Mouse (Mus musculus) lung, postnatal 0 days (tissue): ENCODE results near the gene Lrrtm1. TPM values are rescaled to one million over a fixed set of nuclear protein-coding genes. Genes with fewer than 3 reads are reported as not detected.

ENCODE experiments used
- ATAC-seq: fragments of 200-750 bp; cut with Nextera tagmentation; 2 replicates; pipeline ENCODE4 v1.8.0; 2017; ENCODE audit warnings: moderate library complexity
- DNase-seq: peaks from one replicate; pipeline ENCODE4 v3.0.0-alpha.2; 2016; ENCODE audit warnings: low spot score
- H3K27ac ChIP-seq: fragments of 300-500 bp; sonication (generic); 2 replicates; pipeline ENCODE4 v1.5.1; 2014; ENCODE audit warnings: antibody characterized with exemption, mild to moderate bottlenecking, low read length, mixed read lengths
- H3K27me3 ChIP-seq: fragments of 300-500 bp; sonication (generic); replicated peaks from 2 replicates; pipeline ENCODE4 v1.6.1; 2014; ENCODE audit warnings: low read length, mixed read lengths; ENCODE audit not compliant: insufficient read depth
- H3K36me3 ChIP-seq: fragments of 300-500 bp; sonication (generic); 2 replicates; pipeline ENCODE4 v1.6.1; 2014; ENCODE audit warnings: low read length, mixed read lengths; ENCODE audit not compliant: insufficient read depth
- H3K4me1 ChIP-seq: fragments of 300-500 bp; sonication (generic); 2 replicates; pipeline ENCODE4 v1.6.1; 2014; ENCODE audit warnings: antibody characterized with exemption, low read depth, low read length, mixed read lengths; ENCODE audit not compliant: insufficient read depth
- H3K4me2 ChIP-seq: fragments of 300-500 bp; sonication (generic); replicated peaks from 2 replicates; pipeline ENCODE4 v1.6.1; 2014; ENCODE audit warnings: low read depth, mild to moderate bottlenecking, low read length, moderate library complexity, mixed read lengths
- H3K4me3 ChIP-seq: fragments of 300-500 bp; sonication (generic); 2 replicates; pipeline ENCODE4 v1.5.1; 2014; ENCODE audit warnings: low read depth, low read length
- H3K9ac ChIP-seq: fragments of 300-500 bp; sonication (generic); replicated peaks from 2 replicates; pipeline ENCODE4 v1.6.1; 2014; ENCODE audit warnings: low read depth, mild to moderate bottlenecking
- H3K9me3 ChIP-seq: fragments of 300-500 bp; sonication (generic); 2 replicates; pipeline ENCODE4 v1.6.1; 2016; ENCODE audit warnings: low read length, mixed read lengths
- CTCF ChIP-seq: IDR thresholded peaks from 2 replicates; pipeline ENCODE4 v1.5.1; 2016; ENCODE audit warnings: antibody characterized with exemption, mild to moderate bottlenecking
- EP300 ChIP-seq: IDR thresholded peaks from 2 replicates; pipeline ENCODE4 v1.6.1; 2016; ENCODE audit warnings: antibody characterized with exemption, mild to moderate bottlenecking, control low read depth
- WGBS: fragments of 180-500 bp; shearing (Covaris S2); extraction: QIAGEN DNeasy Blood & Tissue Kit; methylation state at CpG from one replicate; pipeline ENCODE4 v1.1.7; 2014; 5-methylcytosine and 5-hydroxymethylcytosine counted together
- polyA plus RNA-seq: library from polyadenylated mRNA; unstranded; fragments of >200 nt; fragmentation: Nextera tagmentation; extraction: Ambion mirVana; gene quantifications from 2 replicates; pipeline ENCODE4 v1.2.1, GENCODE M21; 2015

The Lrrtm1 gene
- polyA plus RNA-seq, 1 experiment from 2014 or later: 0.14 TPM

DNA sequence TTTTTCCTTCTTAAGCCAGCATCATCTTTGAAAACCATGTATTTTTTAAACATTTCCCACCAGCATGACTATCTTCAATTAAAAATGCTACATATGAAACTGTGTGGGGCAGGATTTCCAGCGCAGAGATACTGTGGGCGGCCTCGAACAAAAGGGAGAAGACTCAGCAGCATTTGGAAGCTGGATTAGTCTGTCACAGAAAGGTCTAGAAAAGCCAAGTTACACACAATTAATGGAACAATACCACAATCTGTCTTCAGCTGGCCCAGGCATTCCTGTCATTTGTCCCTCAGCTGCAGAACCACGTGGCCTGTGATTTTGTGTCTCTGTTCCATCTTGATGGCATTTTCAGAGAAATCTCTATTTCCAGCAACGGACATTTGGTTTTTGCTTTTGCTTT is 11.0 kb downstream of the Lrrtm1 start:
- no peak overlapping the region for H3K27ac ChIP-seq
- H3K27me3 ChIP-seq: no peaks in the 10 kb centered on the region
- no peaks in the 10 kb centered on the region for H3K4me1 ChIP-seq
- no peak for TF ChIP-seq CTCF
- TF ChIP-seq EP300: no peak
- ATAC-seq (no peak), DNase-seq (no peak)
- no peaks in the 10 kb centered on the region for H3K9me3 ChIP-seq
- no peak overlapping the region for H3K4me3 ChIP-seq
- no peak overlapping the region for H3K4me2 ChIP-seq
- WGBS: 71% methylated on average over 5 of the region's 5 CpGs
- H3K9ac ChIP-seq: no peak overlapping the region
- H3K36me3 ChIP-seq: no peaks in the 10 kb centered on the region

DNA sequence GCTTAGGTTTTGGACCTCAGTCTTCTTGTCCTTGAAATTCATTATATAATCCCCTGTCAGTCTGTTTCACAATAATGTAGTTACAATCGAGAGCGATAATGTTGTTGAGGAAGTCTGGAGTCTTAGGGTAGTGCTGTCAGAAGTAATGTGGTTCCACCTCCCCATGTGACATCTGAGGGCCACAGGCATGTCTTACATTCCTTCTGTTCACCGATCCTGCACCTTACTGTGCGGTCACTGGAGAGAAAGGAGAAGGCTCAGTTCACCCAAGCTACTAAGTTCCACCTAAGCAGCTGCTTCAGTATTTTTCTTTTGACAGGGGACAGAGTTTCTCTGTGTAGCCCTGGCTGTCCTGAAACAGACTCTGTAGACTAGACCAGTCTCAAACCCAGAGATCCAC is 13.9 kb downstream of the Lrrtm1 start:
- 80% methylated on average over 4 of the region's 4 CpGs for WGBS
- Histone ChIP-seq H3K36me3 (no peaks in the 10 kb centered on the region), H3K4me1 (no peaks in the 10 kb centered on the region), H3K9ac (no peak overlapping the region), H3K4me2 (no peak overlapping the region), H3K4me3 (no peak overlapping the region), H3K9me3 (no peaks in the 10 kb centered on the region), H3K27me3 (no peaks in the 10 kb centered on the region), H3K27ac (no peak overlapping the region)
- no peak for TF ChIP-seq EP300
- TF ChIP-seq CTCF: no peak
- DNase-seq (no peak), ATAC-seq (no peak)

DNA sequence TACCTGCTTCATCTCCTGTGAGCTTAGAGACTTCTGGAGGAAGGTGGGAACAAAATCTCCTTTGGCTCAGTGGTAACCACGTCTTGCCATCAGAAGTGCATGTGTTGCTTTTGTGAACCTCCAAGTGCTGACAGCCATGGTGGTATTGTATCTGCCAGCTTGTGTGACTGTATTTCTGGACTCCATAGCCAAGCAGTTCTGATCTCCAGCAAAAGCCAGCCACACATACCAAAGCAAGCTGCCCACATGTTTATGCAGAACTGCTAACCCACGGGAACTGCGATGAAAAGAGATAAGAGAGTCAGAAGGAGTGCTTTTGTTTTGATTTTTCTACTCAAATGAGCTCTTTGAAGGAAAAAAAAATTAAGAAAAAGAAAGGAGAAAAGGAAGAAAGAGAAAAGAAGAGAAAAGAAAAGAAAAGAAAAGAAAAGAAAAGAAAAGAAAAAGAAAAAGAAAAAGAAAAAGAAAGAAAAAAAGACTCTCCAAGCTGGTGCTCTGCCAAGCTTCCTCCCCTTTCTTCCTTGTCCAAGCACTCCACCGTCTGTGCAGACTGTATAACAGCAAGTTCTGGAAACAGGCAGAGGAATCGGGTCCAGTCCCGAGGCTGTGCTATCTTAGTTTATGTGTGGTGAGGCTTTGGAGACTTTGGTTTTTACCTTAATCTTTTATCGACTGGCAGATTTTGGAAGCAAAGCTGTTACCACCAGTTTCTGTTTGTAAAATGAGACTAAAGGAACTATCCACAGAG is 15.0 kb downstream of the Lrrtm1 start:
- H3K27ac ChIP-seq: no peak overlapping the region
- no peaks in the 10 kb centered on the region for H3K4me1 ChIP-seq
- H3K9me3 ChIP-seq: no peaks in the 10 kb centered on the region
- ATAC-seq (no peak), DNase-seq (peak; percentile 22)
- H3K4me3 ChIP-seq: no peak overlapping the region
- WGBS: 30% methylated on average over 7 of the region's 7 CpGs
- H3K27me3 ChIP-seq: no peaks in the 10 kb centered on the region
- no peaks in the 10 kb centered on the region for H3K36me3 ChIP-seq
- peak; percentile 46 for TF ChIP-seq CTCF
- TF ChIP-seq EP300: no peak
- H3K4me2 ChIP-seq: no peak overlapping the region
- H3K9ac ChIP-seq: no peak overlapping the region

DNA sequence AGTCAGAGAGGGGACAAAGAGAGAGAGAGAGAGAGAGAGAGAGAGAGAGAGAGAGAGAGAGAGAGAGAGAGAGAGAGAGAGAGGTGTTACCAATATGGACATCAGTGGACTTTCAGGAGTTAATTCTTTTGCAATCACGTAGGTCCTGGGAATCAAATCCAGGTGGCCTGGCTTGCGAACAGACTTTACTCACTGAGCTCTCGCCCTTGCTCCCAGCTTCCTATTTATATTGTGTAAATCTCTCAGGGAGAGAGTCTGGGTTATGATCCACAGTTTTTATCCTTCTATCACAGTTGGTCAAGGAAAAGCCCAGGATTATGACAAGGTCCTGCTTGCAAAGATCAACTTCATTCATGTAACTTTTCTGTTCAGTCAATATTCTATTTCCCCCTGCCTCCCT is 22.7 kb downstream of the Lrrtm1 start:
- DNase-seq (no peak), ATAC-seq (no peak)
- Histone ChIP-seq H3K9me3 (no peaks in the 10 kb centered on the region), H3K9ac (no peak overlapping the region), H3K27ac (no peak overlapping the region), H3K27me3 (no peaks in the 10 kb centered on the region), H3K36me3 (no peaks in the 10 kb centered on the region), H3K4me2 (no peak overlapping the region), H3K4me3 (no peak overlapping the region), H3K4me1 (no peaks in the 10 kb centered on the region)
- TF ChIP-seq CTCF: no peak
- no peak for TF ChIP-seq EP300
- WGBS: 34% methylated on average over 3 of the region's 3 CpGs

DNA sequence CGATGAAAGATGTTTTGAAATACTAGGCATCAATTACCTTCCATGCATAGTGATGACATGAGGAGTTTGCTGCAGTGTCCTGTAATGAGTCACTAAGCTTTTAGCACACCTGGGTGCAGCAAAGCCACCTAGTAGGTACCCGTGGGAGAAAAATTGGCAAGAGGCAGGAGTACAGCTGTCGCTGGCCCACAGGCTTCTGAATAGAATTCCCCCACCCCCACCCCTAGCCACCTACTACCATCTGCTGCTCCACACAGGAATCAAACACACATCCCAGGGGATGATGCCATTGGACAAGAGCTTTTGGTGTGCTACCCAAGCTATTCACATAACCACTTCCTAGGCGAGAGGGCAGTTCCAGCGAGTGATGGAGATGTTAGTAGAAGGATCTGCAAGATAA is 36.3 kb downstream of the Lrrtm1 start:
- no peak for ATAC-seq
- WGBS: 81% methylated on average over 5 of the region's 5 CpGs

DNA sequence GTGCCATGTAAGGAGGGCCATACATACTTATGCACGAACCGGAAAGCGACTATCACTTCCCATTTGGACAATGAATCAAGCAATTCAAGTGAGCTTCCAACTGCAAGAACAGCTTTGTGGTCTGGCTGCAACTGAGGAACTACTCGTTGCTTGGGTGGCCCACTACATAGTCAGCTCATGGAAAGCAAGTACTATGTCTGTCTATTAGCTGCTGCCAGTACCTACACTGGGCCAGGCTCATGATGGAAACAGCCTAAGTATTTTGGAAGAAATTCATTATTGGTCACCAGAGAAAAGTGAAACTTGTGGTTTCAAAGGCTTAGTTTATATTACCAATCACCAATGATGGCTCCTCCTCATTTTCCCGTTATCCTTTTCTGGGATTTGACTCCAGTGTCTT is 43.8 kb downstream of the Lrrtm1 start:
- Histone ChIP-seq H3K9me3 (no peaks in the 10 kb centered on the region), H3K36me3 (no peaks in the 10 kb centered on the region), H3K27ac (no peak overlapping the region), H3K27me3 (no peaks in the 10 kb centered on the region), H3K4me2 (no peak overlapping the region), H3K4me1 (no peaks in the 10 kb centered on the region), H3K9ac (no peak overlapping the region), H3K4me3 (no peak overlapping the region)
- ATAC-seq (no peak), DNase-seq (no peak)
- no peak for TF ChIP-seq EP300
- TF ChIP-seq CTCF: no peak
- WGBS: 84% methylated on average over 5 of the region's 5 CpGs

More for the DNA sequence above, 36.3 kb downstream of the Lrrtm1 start:
- Histone ChIP-seq H3K27me3 (no peaks in the 10 kb centered on the region), H3K4me2 (no peak overlapping the region), H3K9ac (no peak overlapping the region), H3K27ac (no peak overlapping the region), H3K4me3 (no peak overlapping the region), H3K36me3 (no peaks in the 10 kb centered on the region), H3K9me3 (no peaks in the 10 kb centered on the region), H3K4me1 (no peaks in the 10 kb centered on the region)
- TF ChIP-seq CTCF: no peak
- no peak for TF ChIP-seq EP300
- DNase-seq: no peak

DNA sequence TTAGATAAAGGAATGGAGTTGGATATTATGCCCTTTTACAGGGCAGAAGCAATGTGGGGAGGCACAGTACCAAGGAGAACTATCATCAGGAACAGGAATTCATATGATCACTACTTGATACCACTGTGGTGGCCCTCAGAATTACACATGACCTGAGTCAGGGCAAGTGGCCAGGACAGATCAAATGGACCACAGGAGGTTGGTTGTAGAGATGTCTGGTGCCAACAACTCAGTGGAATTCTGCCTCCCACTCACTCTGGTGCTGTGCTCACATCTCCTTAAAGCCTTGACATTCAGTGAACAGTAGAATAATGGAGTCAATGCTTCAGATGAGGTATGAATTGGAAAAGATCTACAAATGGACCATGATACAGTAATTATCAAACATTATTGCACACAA is 45.9 kb downstream of the Lrrtm1 start:
- TF ChIP-seq EP300: no peak
- TF ChIP-seq CTCF: no peak
- no peaks in the 10 kb centered on the region for H3K36me3 ChIP-seq
- DNase-seq: no peak
- no peak overlapping the region for H3K4me3 ChIP-seq
- no peaks in the 10 kb centered on the region for H3K27me3 ChIP-seq
- no peak overlapping the region for H3K27ac ChIP-seq
- no peak overlapping the region for H3K4me2 ChIP-seq
- H3K9me3 ChIP-seq: no peaks in the 10 kb centered on the region
- no peak for ATAC-seq
- no peaks in the 10 kb centered on the region for H3K4me1 ChIP-seq
- H3K9ac ChIP-seq: no peak overlapping the region
